Mouse (Mus musculus) layer of hippocampus, adult 2 months (tissue): ENCODE results near the gene Tmem198. TPM values are rescaled to one million over a fixed set of nuclear protein-coding genes. Genes with fewer than 3 reads are reported as not detected.

Experiments
- DNase-seq, 2 experiments: peaks; one replicate each; pipeline ENCODE4 v3.0.0; 2022; ENCODE audit warnings: low spot score in 2 of 2
- H3K27ac ChIP-seq: fragments of 200-600 bp; 2 replicates; pipeline ENCODE4 v1.8.1; 2022
- H3K4me3 ChIP-seq: fragments of 200-600 bp; 2 replicates; pipeline ENCODE4 v1.8.1; 2022; ENCODE audit warnings: mild to moderate bottlenecking
- CTCF ChIP-seq: fragments of 200-600 bp; conservative IDR thresholded peaks from 2 replicates; pipeline ENCODE4 v1.8.1; 2022; ENCODE audit warnings: antibody characterized with exemption, mild to moderate bottlenecking, moderate library complexity
- total RNA-seq, 2 experiments: library from RNA; stranded (reverse); gene quantifications; 2 replicates each; pipeline ENCODE4 v1.2.3; 2021

Tmem198 gene
- total RNA-seq, 2 experiments from 2014 or later: 64.0 to 65.4 TPM

- Histone ChIP-seq H3K4me3 (no peak overlapping the region), H3K27ac (no peak overlapping the region)
- no peak for TF ChIP-seq CTCF
- DNase-seq: no peak
These were observed 38.7 kb downstream of the Tmem198 start for GRCm38 (mm10) chr1:75517984-75518383.

- no peak overlapping the region for H3K27ac ChIP-seq
- H3K4me3 ChIP-seq: no peak overlapping the region
- TF ChIP-seq CTCF: no peak
- DNase-seq: no peak
These were observed 39.1 kb downstream of the Tmem198 start for GRCm38 (mm10) chr1:75518427-75518826.

GRCm38 (mm10) chr1:75519576-75519975 lies 40.2 kb downstream of the Tmem198 start:
- DNase-seq: no peak
- H3K4me3 ChIP-seq: no peak overlapping the region
- no peak overlapping the region for H3K27ac ChIP-seq
- TF ChIP-seq CTCF: no peak

- peak; percentile 89 to 90 for DNase-seq
- no peak for TF ChIP-seq CTCF
- peak within 1 kb of the TSS; percentile 88 for H3K27ac ChIP-seq
- peak within 1 kb of the TSS; percentile 96 for H3K4me3 ChIP-seq
These were observed 42.1 kb downstream of the Tmem198 start, which contains the start of gene Stk11ip for GRCm38 (mm10) chr1:75521321-75522031. Stk11ip (plus strand) TSS chr1:75521529.

- DNase-seq: no peak
These were observed 45.3 kb downstream of the Tmem198 start for GRCm38 (mm10) chr1:75524679-75525078.

GRCm38 (mm10) chr1:75530546-75530945 lies 51.2 kb downstream of the Tmem198 start:
- H3K27ac ChIP-seq: no peak overlapping the region
- no peak for TF ChIP-seq CTCF
- no peak for DNase-seq
- H3K4me3 ChIP-seq: no peak overlapping the region

More at GRCm38 (mm10) chr1:75524679-75525078, 45.3 kb downstream of the Tmem198 start:
- H3K4me3 ChIP-seq: no peak overlapping the region
- no peak for TF ChIP-seq CTCF
- H3K27ac ChIP-seq: no peak overlapping the region

- Histone ChIP-seq H3K27ac (no peak overlapping the region), H3K4me3 (no peak overlapping the region)
- no peak for DNase-seq
- TF ChIP-seq CTCF: no peak
These were observed 53.2 kb downstream of the Tmem198 start for GRCm38 (mm10) chr1:75532280-75533172.

- no peak for TF ChIP-seq CTCF
- no peak for DNase-seq
These were observed 54.3 kb downstream of the Tmem198 start for GRCm38 (mm10) chr1:75533325-75534252.

More at GRCm38 (mm10) chr1:75533325-75534252, 54.3 kb downstream of the Tmem198 start:
- no peak overlapping the region for H3K27ac ChIP-seq
- no peak overlapping the region for H3K4me3 ChIP-seq

Other genes starting within 250 kb of the Tmem198 start
- not detected for gene A630095N17Rik, start 247.4 kb upstream of the Tmem198 start, total RNA-seq
- 10 to 100 TPM; 69.6 to 82.8 TPM for gene Dnajb2, start 243.1 kb upstream of the Tmem198 start, total RNA-seq
- 100 to 1,000 TPM; 395 to 416 TPM for gene Ptprn, start 215.0 kb upstream of the Tmem198 start, total RNA-seq
- 100 to 1,000 TPM in 1 of 2 experiments, 10 to 100 TPM in 1; 82.5 to 106 TPM for gene Resp18, start 201.1 kb upstream of the Tmem198 start, total RNA-seq
- 10 to 100 TPM; 49.1 to 50.0 TPM for gene Dnpep, start 161.5 kb upstream of the Tmem198 start, total RNA-seq
- under 1 TPM; 0.88 to 1.00 TPM for gene Des, start 119.2 kb upstream of the Tmem198 start, total RNA-seq
- gene Speg, start 104.2 kb upstream of the Tmem198 start, total RNA-seq: 100 to 1,000 TPM; 168 to 179 TPM
- gene Gmppa, start 43.6 kb upstream of the Tmem198 start, total RNA-seq: 10 to 100 TPM; 72.9 to 76.0 TPM
- gene Asic4, start 29.1 kb upstream of the Tmem198 start, total RNA-seq: 1 to 10 TPM; 5.5 to 7.1 TPM
- gene Chpf, start 225 bp upstream of the Tmem198 start, total RNA-seq: 10 to 100 TPM; 80.5 to 86.6 TPM
- 10 to 100 TPM; 20.6 to 25.9 TPM for gene Obsl1, start 26.9 kb downstream of the Tmem198 start, total RNA-seq
- 10 to 100 TPM; 15.3 to 16.5 TPM for gene Inha, start 27.5 kb downstream of the Tmem198 start, total RNA-seq
- gene Stk11ip, start 42.0 kb downstream of the Tmem198 start, total RNA-seq: 10 to 100 TPM; 25.6 to 27.4 TPM
- 100 to 1,000 TPM; 106 to 110 TPM for gene Slc4a3, start 66.7 kb downstream of the Tmem198 start, total RNA-seq